Mouse (Mus musculus): ENCODE results near the gene Sfi1. TPM values are rescaled to one million over a fixed set of nuclear protein-coding genes. Genes with fewer than 3 reads are reported as not detected.
A peak's percentile ranks its signal among the peaks of the same experiment; 100 is the strongest.
"Not testable (repeated sequence)": the region's sequence is repeated elsewhere in the genome, so short reads cannot be mapped to it uniquely, and the experiment has no call there.

Gene Sfi1
- polyA plus RNA-seq, 1 experiment from 2014 or later = 17.2 TPM

DNA sequence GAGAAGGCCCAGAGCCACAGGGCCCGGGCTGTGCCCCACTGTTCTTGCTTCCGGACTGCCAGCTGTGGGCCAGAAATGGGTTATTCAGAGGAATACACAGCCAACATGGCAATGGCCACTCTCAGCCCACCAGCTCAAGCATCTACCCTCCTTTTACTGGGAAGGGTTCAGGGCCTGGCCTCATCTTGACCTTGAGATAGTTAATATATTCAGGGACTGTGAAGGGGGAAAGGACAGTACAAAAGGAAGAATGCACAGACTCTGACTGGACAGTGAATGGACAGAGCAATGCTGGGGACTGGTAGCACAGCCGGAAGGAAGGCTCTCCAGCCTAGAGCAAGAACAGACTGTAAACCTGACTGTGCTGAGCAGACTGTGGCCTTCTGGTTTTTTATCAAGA, 57.3 kb downstream of the Sfi1 start:
- H3K9me3 ChIP-seq = peaks cover 23% of the 10 kb centered on the region
- not testable (repeated sequence) for ATAC-seq (ENCODE audit: low FRiP score, low read depth); H3K4me3 ChIP-seq; H3K36me3 ChIP-seq; H3K27ac ChIP-seq (replicated peaks); H3K4me1 ChIP-seq (replicated peaks); H3K27me3 ChIP-seq; H3K9ac ChIP-seq; H3K4me2 ChIP-seq
- WGBS = 83% methylated on average over 3 of the region's 3 CpGs

DNA sequence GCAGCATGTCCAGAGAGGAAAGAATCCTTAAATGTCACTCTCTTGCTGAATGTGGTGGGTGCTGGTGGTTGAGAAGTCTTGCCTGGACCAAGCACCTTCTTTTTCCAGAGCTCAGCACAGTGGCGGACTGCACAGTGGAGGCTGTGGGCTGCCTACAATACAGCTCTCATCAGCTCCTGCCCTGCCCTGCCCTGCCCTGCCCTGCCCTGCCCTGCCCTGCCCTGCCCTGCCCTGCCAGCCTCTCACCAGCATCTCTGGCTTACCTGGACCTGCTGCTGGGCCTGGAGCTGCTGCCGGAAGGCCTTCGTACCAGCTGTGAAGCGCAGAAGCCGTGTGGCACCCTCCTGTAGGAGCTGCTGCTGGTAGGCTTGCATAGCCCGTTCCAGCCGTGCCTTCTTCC, 57.9 kb downstream of the Sfi1 start:
- not testable (repeated sequence) for H3K27ac ChIP-seq (replicated peaks); H3K27me3 ChIP-seq; ATAC-seq (ENCODE audit: low FRiP score, low read depth); H3K36me3 ChIP-seq; H3K4me3 ChIP-seq; H3K9ac ChIP-seq; H3K4me2 ChIP-seq; H3K4me1 ChIP-seq (replicated peaks)
- peaks cover 23% of the 10 kb centered on the region for H3K9me3 ChIP-seq
- WGBS = 94% methylated on average over 5 of the region's 7 CpGs

DNA sequence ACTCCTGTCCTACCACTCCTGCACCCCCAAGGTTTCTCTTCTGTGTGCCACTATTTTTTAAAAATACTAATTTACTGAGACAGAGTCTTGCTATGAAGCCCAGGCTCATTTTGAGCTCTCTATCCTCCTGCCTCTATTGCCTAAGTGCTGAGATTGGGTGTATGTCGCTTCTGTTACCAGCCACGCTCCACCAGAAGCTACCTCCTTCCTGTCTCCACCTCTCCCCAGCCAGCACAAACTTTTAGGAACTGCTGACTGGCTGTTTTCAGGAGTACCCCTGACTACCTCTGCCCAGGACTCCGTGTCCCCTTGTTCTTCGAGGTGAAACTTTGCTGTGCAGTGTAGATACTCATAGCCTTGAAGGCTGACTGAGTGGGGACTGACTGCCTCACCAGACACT, 59.9 kb downstream of the Sfi1 start:
- H3K27me3 ChIP-seq; H3K9ac ChIP-seq; H3K36me3 ChIP-seq; H3K4me3 ChIP-seq; H3K4me1 ChIP-seq (replicated peaks); H3K4me2 ChIP-seq; H3K27ac ChIP-seq (replicated peaks): not testable (repeated sequence)
- ATAC-seq (ENCODE audit: low FRiP score, low read depth) = peak; percentile 35
- peaks cover 23% of the 10 kb centered on the region for H3K9me3 ChIP-seq
- no CpG with 5 or more reads among the region's 4 CpGs for WGBS

GRCm38 (mm10) chr11:3132957-3133356, 60.3 kb downstream of the Sfi1 start:
- H3K36me3 ChIP-seq; H3K27me3 ChIP-seq; H3K4me1 ChIP-seq (replicated peaks); H3K9ac ChIP-seq; H3K4me2 ChIP-seq; H3K4me3 ChIP-seq; H3K27ac ChIP-seq (replicated peaks): not testable (repeated sequence)
- 90% methylated on average over 3 of the region's 3 CpGs for WGBS
- H3K9me3 ChIP-seq = peaks cover 21% of the 10 kb centered on the region
- ATAC-seq (ENCODE audit: low FRiP score, low read depth) = peak; percentile 6

GRCm38 (mm10) chr11:3132001-3132400, 61.3 kb downstream of the Sfi1 start:
- not testable (repeated sequence) for H3K27me3 ChIP-seq; H3K9ac ChIP-seq; H3K27ac ChIP-seq (replicated peaks); H3K4me2 ChIP-seq; H3K4me3 ChIP-seq; H3K4me1 ChIP-seq (replicated peaks); H3K36me3 ChIP-seq
- peaks cover 20% of the 10 kb centered on the region for H3K9me3 ChIP-seq
- ATAC-seq (ENCODE audit: low FRiP score, low read depth) = peak; percentile 25
- WGBS = 94% methylated on average over 10 of the region's 10 CpGs

- not testable (repeated sequence) for ATAC-seq (ENCODE audit: low FRiP score, low read depth); H3K36me3 ChIP-seq; H3K4me3 ChIP-seq; H3K4me2 ChIP-seq; H3K27me3 ChIP-seq; H3K4me1 ChIP-seq (replicated peaks); H3K9ac ChIP-seq; H3K27ac ChIP-seq (replicated peaks)
- 90% methylated on average over 5 of the region's 8 CpGs for WGBS
- peaks cover 19% of the 10 kb centered on the region for H3K9me3 ChIP-seq
Observed at GRCm38 (mm10) chr11:3129852-3130251, 63.4 kb downstream of the Sfi1 start.

- H3K9me3 ChIP-seq = peaks cover 19% of the 10 kb centered on the region
- not testable (repeated sequence) for ATAC-seq (ENCODE audit: low FRiP score, low read depth); H3K4me2 ChIP-seq; H3K9ac ChIP-seq; H3K36me3 ChIP-seq; H3K27me3 ChIP-seq; H3K4me3 ChIP-seq; H3K4me1 ChIP-seq (replicated peaks); H3K27ac ChIP-seq (replicated peaks)
- 94% methylated on average over 2 of the region's 2 CpGs for WGBS
Observed at GRCm38 (mm10) chr11:3129276-3129675, 64.0 kb downstream of the Sfi1 start.

DNA sequence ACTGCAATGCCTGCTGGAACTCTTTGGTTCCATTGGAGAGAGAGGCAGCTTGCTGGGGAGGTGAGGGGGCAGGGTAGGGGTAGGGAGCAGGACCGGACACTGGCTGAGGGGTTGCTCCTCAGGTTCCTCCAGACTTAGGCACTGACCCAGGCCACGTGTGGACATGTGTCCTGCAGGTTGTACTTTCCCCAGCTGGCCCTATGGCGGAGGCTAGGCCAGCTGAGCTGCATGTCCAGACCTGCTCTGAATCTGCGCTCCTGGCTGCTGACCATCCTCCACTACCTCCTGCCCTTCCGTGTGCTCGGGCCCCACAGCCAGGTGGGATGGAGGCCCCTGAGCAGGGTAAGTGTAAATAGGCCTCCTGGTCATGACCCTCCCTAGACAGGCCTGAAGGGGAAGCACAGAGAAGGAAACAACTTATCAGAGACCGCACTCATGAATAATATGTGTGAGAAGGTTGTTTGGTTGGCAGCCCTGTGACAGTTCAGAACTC, 65.9 kb downstream of the Sfi1 start:
- not testable (repeated sequence) for H3K4me2 ChIP-seq; H3K36me3 ChIP-seq; H3K9ac ChIP-seq; H3K4me3 ChIP-seq; H3K4me1 ChIP-seq (replicated peaks); H3K27me3 ChIP-seq; H3K27ac ChIP-seq (replicated peaks)
- WGBS = 94% methylated on average over 5 of the region's 7 CpGs
- peaks cover 16% of the 10 kb centered on the region for H3K9me3 ChIP-seq
- ATAC-seq (ENCODE audit: low FRiP score, low read depth) = peak; percentile 45

- WGBS = 82% methylated on average over 6 of the region's 6 CpGs
- H3K27ac ChIP-seq (replicated peaks); H3K4me2 ChIP-seq; H3K27me3 ChIP-seq; H3K4me1 ChIP-seq (replicated peaks); H3K9ac ChIP-seq; H3K4me3 ChIP-seq; H3K36me3 ChIP-seq: not testable (repeated sequence)
- peak; percentile 30 for ATAC-seq (ENCODE audit: low FRiP score, low read depth)
- peaks cover 11% of the 10 kb centered on the region for H3K9me3 ChIP-seq
Observed at GRCm38 (mm10) chr11:3126478-3127302, 66.6 kb downstream of the Sfi1 start.

- not testable (repeated sequence) for H3K27me3 ChIP-seq; H3K4me1 ChIP-seq (replicated peaks); H3K27ac ChIP-seq (replicated peaks); H3K4me2 ChIP-seq; H3K36me3 ChIP-seq; H3K4me3 ChIP-seq; ATAC-seq (ENCODE audit: low FRiP score, low read depth); H3K9ac ChIP-seq
- 79% methylated on average over 4 of the region's 4 CpGs for WGBS
- H3K9me3 ChIP-seq = peaks cover 11% of the 10 kb centered on the region
Observed at GRCm38 (mm10) chr11:3125922-3126321, 67.3 kb downstream of the Sfi1 start.

DNA sequence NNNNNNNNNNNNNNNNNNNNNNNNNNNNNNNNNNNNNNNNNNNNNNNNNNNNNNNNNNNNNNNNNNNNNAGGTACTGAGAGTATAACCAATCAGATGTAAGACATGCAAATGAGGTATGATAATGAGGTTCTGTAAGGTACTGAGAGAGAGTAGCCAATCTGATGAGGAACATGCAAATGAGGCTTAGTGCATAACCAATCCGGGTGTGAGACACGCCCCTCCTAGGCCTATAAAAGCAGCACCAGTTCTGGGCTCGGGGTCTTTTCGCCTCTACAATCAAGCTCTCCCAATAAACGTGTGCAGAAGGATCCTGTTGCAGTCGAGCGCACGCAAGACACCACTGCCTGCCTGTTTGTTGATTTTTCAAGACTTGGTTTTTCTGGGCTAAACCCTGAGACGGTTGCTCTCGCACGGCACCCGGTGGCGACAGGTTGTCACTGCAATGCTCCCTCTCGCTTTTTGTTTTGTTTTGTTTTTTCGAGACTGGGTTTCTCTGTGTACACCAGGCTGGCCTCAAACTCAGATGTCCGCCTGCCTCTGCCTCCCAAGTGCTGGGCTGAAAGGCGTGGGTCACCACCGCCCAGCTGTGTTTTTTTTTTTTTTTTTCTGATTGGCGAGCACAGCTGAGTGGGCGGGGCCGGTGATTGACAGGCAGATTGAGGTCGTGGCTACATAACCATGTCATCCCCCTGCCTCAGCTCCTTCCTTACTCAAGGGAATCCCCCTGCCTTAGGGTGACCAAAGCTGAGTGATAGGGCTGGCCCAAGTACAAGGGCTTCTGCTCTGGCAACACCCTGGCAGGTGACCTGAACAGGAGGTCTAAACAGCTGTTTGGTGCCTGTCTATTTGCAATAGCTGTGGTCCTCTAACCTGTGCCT, 68.1 kb downstream of the Sfi1 start:
- H3K4me2 ChIP-seq; H3K9ac ChIP-seq; H3K27ac ChIP-seq (replicated peaks); H3K27me3 ChIP-seq; ATAC-seq (ENCODE audit: low FRiP score, low read depth); H3K4me1 ChIP-seq (replicated peaks); H3K36me3 ChIP-seq; H3K4me3 ChIP-seq; H3K9me3 ChIP-seq: not testable (repeated sequence)
- WGBS = 85% methylated on average over 19 of the region's 22 CpGs

- WGBS = 66% methylated on average over 3 of the region's 3 CpGs
- ATAC-seq (ENCODE audit: low FRiP score, low read depth) = no peak
- Histone ChIP-seq H3K4me1 (replicated peaks) (no peaks in the 10 kb centered on the region), H3K27ac (replicated peaks) (no peak overlapping the region), H3K9ac (no peak overlapping the region), H3K4me3 (no peak overlapping the region), H3K9me3 (peaks cover 17% of the 10 kb centered on the region; the same call in 1 of the 2 replicates), H3K27me3 (no peaks in the 10 kb centered on the region), H3K36me3 (no peaks in the 10 kb centered on the region), H3K4me2 (no peak overlapping the region)
Observed at GRCm38 (mm10) chr11:3114403-3114802, 78.9 kb downstream of the Sfi1 start.
